Mouse (Mus musculus) B cell, adult 2 months (primary cell): Measurements from ENCODE around the gene Arhgap28.

Source experiments
- DNase-seq, 2 experiments: peaks; one replicate each; pipeline ENCODE4 v3.0.0; 2022

The Arhgap28 gene

GRCm38 (mm10) chr17:67989716-67990115 lies 14.2 kb downstream of the Arhgap28 start:
- DNase-seq = no peak

GRCm38 (mm10) chr17:67988920-67989621 lies 14.8 kb downstream of the Arhgap28 start:
- DNase-seq = no peak

- DNase-seq = no peak
These were observed 18.4 kb downstream of the Arhgap28 start for GRCm38 (mm10) chr17:67985532-67985931.

- no peak for DNase-seq
These were observed 23.3 kb downstream of the Arhgap28 start for GRCm38 (mm10) chr17:67980573-67980972.

- no peak for DNase-seq
These were observed 24.7 kb downstream of the Arhgap28 start for GRCm38 (mm10) chr17:67979248-67979647.

- DNase-seq = no peak
These were observed 25.1 kb downstream of the Arhgap28 start for GRCm38 (mm10) chr17:67978786-67979185.

GRCm38 (mm10) chr17:67976465-67976864 lies 27.5 kb downstream of the Arhgap28 start:
- no peak for DNase-seq

GRCm38 (mm10) chr17:67976027-67976426 lies 27.9 kb downstream of the Arhgap28 start:
- no peak for DNase-seq

GRCm38 (mm10) chr17:67974679-67975078 lies 29.2 kb downstream of the Arhgap28 start:
- no peak for DNase-seq

- DNase-seq = no peak
These were observed 36.9 kb downstream of the Arhgap28 start for GRCm38 (mm10) chr17:67966853-67967540.

- DNase-seq = no peak
These were observed 41.1 kb downstream of the Arhgap28 start for GRCm38 (mm10) chr17:67962858-67963257.

GRCm38 (mm10) chr17:67962020-67962419 lies 41.9 kb downstream of the Arhgap28 start:
- DNase-seq = no peak

GRCm38 (mm10) chr17:67958909-67959308 lies 45.0 kb downstream of the Arhgap28 start:
- no peak for DNase-seq

- no peak for DNase-seq
These were observed 46.3 kb downstream of the Arhgap28 start for GRCm38 (mm10) chr17:67957603-67958002.

- DNase-seq = no peak
These were observed 47.8 kb downstream of the Arhgap28 start for GRCm38 (mm10) chr17:67955876-67956690.

- no peak for DNase-seq
These were observed 49.0 kb downstream of the Arhgap28 start for GRCm38 (mm10) chr17:67954961-67955360.

GRCm38 (mm10) chr17:67950523-67951213 lies 53.3 kb downstream of the Arhgap28 start:
- no peak for DNase-seq

GRCm38 (mm10) chr17:67948601-67949000 lies 55.3 kb downstream of the Arhgap28 start:
- no peak for DNase-seq

GRCm38 (mm10) chr17:67945453-67945852 lies 58.5 kb downstream of the Arhgap28 start:
- no peak for DNase-seq

GRCm38 (mm10) chr17:67944256-67944655 lies 59.7 kb downstream of the Arhgap28 start:
- DNase-seq = no peak

GRCm38 (mm10) chr17:67941026-67941425 lies 62.9 kb downstream of the Arhgap28 start:
- DNase-seq = no peak

- no peak for DNase-seq
These were observed 66.9 kb downstream of the Arhgap28 start for GRCm38 (mm10) chr17:67937050-67937449.

GRCm38 (mm10) chr17:67935556-67935955 lies 68.4 kb downstream of the Arhgap28 start:
- DNase-seq = no peak
